Mouse (Mus musculus) left cerebral cortex, adult 2 months (tissue): ENCODE measurements around the gene C2cd4a. TPM values are rescaled to one million over a fixed set of nuclear protein-coding genes. Genes with fewer than 3 reads are reported as not detected.
A peak's percentile ranks its signal among the peaks of the same experiment; 100 is the strongest.

Experiments used
- DNase-seq, 2 experiments: peaks; one replicate each; pipeline ENCODE4 v3.0.0; 2021 to 2022; ENCODE audit warnings: low spot score in 2 of 2, mixed read lengths in 1 of 2; ENCODE audit errors: extremely low spot score in 1 of 2
- H3K27ac ChIP-seq: fragments of 200-600 bp; 2 replicates; pipeline ENCODE4 v1.8.1; 2022
- H3K4me3 ChIP-seq: fragments of 200-600 bp; 2 replicates; pipeline ENCODE4 v1.8.1; 2022
- CTCF ChIP-seq: fragments of 200-600 bp; IDR thresholded peaks from 2 replicates; pipeline ENCODE4 v1.8.1; 2022; ENCODE audit warnings: antibody characterized with exemption, mild to moderate bottlenecking, moderate library complexity
- intact Hi-C: fragments of 180-260 bp; cut with DNase I; formaldehyde crosslinking; loops from one replicate; pipeline ENCODE4 v1.15.1; 2025
- long read RNA-seq, 2 experiments: library from polyadenylated mRNA; stranded (forward); transcript quantifications; one replicate each; pipeline ENCODE4 v2.0.0; 2021; ENCODE audit warnings: borderline mapping rate in 2 of 2
- total RNA-seq, 2 experiments: library from RNA; stranded (reverse); gene quantifications; 2 replicates each; pipeline ENCODE4 v1.2.3; 2021

The C2cd4a gene
- total RNA-seq, result under 1 TPM in 1 of 2 experiments, not detected in 1; 0.26 TPM
- long read RNA-seq, experiment 1, result 0 reads
- long read RNA-seq, experiment 2, result 0 reads

DNA sequence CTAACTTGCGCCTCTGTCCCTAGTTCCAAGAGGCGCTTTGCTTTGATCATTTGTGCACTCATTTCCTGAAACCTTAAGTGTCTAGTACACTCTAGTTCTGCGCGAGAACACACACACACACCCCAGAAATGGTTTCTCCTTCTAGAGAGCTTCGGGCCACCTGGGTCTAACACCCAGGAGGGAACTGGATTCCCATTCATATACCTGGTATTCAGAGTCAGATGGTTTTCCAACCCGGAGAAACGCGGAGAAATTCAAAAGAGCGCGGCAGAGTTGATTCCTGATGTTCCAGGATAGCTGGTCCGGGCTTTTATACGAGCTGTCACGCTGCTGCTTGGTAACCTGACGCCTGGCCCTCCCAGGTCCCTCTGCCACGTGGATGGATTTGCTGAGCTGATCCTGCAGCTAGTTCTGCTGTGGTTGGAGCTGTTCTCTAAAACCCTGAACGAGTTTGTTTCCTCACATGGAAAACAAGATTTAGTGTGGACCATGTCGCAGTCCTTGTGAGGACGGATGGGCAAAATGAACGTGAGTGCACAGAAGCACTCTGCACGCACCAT, at the start of gene C2cd4a:
Gene C2cd4a, minus strand, starts transcription at position 285 of the 560 bp plus-strand sequence.
- Histone ChIP-seq H3K4me3 (peak within 1 kb of the TSS; percentile 50), H3K27ac (no peak within 1 kb of the TSS)
- no peak for TF ChIP-seq CTCF
- intact Hi-C loops, result no loop called here
- no peak for DNase-seq

DNA sequence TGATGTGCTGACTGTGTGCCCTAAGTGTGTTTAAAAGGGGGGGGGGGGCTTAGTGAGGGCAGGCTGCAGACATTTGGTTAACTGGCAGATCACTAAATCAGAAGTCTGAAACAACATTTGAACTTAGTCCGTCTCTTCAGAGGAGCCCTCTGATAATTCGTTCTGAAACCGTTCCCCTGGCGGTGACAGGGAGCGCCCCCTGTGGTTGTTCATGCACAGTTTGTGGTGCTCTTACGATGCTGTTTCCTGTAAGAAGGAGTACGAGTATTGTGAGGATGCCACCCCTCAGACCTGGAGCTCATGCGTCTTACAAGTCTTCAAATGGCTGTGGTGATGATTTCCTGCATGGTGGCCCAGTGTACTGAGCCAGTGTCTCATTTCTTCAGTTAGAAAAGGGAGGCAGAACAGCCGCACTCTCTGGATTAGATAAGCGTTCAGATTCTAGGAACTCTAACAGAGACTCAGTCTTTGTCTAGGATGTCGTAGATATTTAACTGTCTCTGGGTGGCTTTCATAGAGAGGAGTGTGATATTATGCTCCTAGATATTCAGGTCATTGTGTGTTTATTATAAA, 46.2 kb upstream of the C2cd4a start:
- Histone ChIP-seq H3K4me3 (no peak overlapping the region), H3K27ac (no peak overlapping the region)
- DNase-seq, result no peak
- intact Hi-C loops, result loop anchor here (5.0 kb wide), 1 partner anchor 171 kb away; no protein-coding TSS in a partner anchor
- TF ChIP-seq CTCF, result no peak; the same call in none of the 2 replicates

DNA sequence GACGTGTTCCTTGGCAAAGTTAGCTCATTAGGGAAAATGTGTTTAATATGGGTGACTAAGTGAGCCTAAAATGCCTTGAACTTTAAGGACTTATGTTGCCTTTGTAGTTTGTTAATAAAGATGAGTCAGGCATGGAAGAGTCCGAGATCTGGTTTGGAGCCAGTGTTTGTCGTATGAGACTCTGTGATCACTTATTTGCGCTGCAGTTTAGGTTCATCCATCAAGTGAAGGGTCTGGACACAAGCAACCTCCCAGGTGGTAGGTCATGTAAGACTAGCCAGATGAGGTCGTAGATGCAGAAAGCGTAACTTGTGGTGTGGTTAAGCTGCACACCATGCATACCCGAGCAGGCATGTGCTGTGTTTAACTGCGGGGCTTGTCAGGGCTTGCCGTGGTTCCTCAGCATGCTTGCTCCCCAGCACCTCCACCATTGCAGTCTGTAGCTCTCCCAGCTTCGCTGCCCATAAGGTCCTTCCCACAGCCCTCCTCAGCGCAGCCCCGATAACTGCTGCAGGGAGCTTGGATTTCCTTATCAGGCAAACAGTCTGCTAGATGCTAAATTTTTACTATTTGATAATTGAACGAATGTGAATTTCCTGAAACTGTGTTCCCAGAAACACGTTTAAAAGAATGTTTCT, 45.1 kb upstream of the C2cd4a start:
- no peak overlapping the region for H3K4me3 ChIP-seq
- TF ChIP-seq CTCF, result no peak
- intact Hi-C loops, result loop anchor here (5.0 kb wide), 1 partner anchor 170 kb away; no protein-coding TSS in a partner anchor
- no peak for DNase-seq
- no peak overlapping the region for H3K27ac ChIP-seq

DNA sequence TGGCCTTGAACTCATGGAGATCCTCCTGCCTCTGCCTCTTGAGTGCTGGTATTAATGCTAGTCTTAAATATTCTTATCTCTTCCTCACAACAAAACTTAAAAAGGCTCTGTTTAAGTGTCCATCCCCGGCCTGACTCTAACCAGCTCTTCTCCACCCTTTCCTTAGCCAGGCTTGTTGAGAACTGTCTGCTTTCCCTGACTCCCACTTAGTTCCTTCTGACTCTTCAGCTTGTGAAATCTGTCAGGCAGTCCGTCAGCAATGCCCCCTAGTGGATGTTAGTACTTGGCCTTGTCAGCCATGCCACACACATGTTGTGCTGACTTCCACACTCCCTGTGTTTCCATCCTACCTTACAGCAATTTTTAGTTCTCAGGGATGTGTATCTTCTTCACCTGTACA, 43.2 kb upstream of the C2cd4a start:
- H3K27ac ChIP-seq, result no peak overlapping the region
- peak in 1 of 2 experiments; percentile 26 for DNase-seq
- intact Hi-C loops, result loop anchor here (1.0 to 5.0 kb wide), 2 partner anchors 47 to 168 kb away; no protein-coding TSS in a partner anchor
- peak; percentile 64 for TF ChIP-seq CTCF
- no peak overlapping the region for H3K4me3 ChIP-seq

DNA sequence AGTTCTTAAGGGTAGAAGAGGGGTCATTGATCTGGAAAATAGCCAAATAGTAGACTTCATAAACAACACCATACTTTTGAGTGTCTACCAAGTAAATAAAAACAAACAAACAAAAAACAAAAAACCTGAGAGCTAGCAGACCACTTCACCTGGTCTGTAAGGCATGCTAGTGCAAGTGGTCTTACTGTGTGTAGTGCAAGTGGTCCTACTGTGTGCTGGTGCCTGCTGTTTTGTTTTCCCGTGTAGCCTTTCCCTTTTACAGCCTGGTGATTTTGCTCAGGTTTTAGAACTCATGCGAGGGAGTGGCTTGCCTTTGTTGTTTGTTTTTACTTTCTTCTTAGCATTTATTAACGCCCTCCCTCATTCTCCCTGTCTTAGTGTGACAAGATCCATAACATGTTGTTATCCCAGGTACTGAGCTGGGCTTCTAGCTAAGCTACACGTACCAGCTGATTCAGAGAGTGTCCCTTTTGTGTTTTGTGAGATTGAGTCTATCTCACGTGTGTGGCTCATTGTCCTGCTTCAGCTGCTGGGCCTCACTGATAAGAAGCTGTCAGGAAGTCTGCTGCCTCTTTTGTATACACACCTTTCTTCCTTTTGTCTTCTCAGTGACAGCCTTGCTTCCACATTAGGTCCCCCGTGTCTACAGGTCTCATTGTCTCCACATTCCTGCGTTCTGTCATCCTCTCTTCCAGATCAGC, 42.5 kb upstream of the C2cd4a start:
- intact Hi-C loops, result loop anchor here (1.0 to 5.0 kb wide), 2 partner anchors 46 to 167 kb away; no protein-coding TSS in a partner anchor
- Histone ChIP-seq H3K27ac (no peak overlapping the region), H3K4me3 (no peak overlapping the region)
- DNase-seq, result no peak
- no peak for TF ChIP-seq CTCF

DNA sequence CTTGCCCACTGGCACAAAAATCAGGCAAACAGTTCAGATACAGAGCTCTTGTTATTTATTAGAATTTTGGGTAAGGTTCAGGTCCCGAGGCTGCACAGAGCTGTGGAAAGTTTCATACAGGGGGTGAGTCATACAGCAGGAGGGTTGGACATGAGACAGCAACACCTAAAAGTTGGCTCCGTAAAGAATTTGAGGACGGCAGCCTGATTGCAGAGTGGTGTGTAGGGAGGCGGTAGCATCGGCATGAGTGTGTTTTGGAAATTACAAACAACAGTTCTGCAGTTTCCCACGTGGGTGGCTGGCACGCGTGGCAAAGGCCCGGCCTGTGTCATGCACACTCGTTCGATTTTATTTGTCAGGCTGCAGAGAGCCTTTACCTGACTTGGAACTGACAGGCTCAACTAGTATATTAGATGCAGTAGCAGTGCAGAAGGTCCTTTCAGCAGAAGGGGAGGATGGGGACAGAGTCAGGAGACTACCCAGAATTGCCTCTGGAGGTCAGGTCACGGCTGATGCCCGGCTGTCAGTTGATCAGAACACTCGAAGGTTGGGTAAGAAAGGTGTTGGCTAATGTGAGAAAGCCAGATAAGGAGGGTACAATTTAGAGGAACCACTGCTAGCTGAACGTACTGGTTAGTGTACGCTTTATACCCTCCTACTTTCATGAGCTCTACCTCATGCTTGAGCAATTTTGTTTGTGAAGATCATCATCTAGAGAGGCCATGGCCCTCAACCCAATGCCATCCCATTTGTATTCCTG, 37.7 kb upstream of the C2cd4a start:
- TF ChIP-seq CTCF, result no peak
- intact Hi-C loops, result no loop called here
- no peak overlapping the region for H3K27ac ChIP-seq
- H3K4me3 ChIP-seq, result no peak overlapping the region
- DNase-seq, result peak; percentile 17 to 25

DNA sequence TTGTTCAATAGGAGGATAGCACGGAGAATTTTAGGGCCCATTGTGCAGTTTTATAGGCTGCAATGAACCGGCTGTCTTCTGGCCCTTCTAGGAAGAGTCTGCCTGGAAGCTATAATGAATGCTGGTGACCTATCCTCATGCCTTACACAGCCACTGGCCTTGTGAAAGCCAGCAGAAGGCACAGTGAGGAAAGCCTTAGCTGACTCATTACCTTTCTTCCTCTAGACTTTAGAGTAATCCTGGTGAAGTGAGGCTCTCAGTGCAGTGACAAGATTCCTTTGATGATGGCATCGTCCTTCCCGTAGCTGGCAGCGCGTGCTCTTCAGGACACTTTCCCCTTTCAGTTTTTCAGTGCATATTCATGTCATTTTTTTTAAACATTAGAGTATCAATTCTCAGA, 35.3 kb upstream of the C2cd4a start:
- Histone ChIP-seq H3K4me3 (no peak overlapping the region), H3K27ac (no peak overlapping the region)
- TF ChIP-seq CTCF, result no peak
- intact Hi-C loops, result no loop called here
- no peak for DNase-seq

DNA sequence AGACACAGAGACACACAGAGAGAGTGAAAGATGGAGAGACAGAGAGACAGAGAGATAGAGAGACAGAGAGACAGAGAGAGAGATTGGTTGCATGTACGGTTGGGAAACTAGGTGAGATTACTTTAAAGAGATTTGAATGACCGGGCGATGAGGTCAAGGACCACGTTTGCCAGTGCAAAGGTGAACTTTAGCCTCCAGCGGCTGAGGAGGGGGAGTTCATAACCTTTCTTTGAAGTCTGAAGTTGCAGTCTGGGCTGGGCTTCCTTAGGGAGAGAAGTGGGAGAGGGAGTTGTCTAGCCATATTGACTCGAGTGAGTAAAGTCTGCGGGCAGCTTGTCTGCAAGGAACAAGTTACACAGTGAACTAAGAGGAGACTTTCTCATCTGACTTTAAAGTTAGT, 33.3 kb upstream of the C2cd4a start:
- H3K4me3 ChIP-seq, result no peak overlapping the region
- intact Hi-C loops, result no loop called here
- no peak for DNase-seq
- H3K27ac ChIP-seq, result no peak overlapping the region
- no peak for TF ChIP-seq CTCF

DNA sequence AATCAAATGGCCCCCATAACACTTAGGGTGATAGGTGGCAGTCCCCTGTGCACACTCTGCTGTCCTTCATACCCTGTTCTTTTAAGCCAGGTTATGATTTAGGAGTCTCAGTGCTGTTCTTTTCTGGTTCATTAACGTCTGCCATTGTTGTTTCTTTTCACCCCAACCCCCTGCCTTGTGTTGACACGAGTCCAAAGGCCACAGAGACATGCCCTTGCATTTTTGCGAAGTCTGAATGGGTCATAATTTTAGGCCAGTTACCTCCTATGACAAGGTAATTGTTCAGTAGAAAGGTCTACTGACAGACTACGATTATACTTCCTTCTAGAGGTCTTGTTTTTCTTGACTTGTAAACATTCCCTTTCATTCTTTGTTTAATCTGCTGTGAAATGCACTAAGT, 31.9 kb upstream of the C2cd4a start:
- H3K4me3 ChIP-seq, result no peak overlapping the region
- no peak overlapping the region for H3K27ac ChIP-seq
- TF ChIP-seq CTCF, result no peak
- DNase-seq, result no peak
- intact Hi-C loops, result no loop called here

DNA sequence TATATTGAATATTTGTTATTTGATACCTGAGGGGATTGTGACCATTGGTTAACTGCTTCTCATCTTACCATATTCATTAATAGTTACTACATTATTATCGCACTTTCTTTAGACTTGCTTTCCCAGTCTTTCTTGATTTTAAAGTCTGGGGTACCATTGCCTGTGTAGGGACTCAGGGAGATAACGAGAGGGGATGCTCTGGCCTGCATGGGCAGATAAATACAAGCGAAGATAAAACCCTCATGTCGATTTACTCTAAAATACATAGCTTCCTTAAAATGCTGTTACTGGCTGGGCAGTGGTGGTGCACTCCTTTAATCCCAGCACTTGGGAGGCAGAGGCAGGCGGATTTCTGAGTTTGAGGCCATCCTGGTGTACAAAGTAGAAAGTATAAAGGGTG, 31.2 kb upstream of the C2cd4a start:
- intact Hi-C loops, result no loop called here
- TF ChIP-seq CTCF, result no peak
- no peak for DNase-seq
- no peak overlapping the region for H3K27ac ChIP-seq
- H3K4me3 ChIP-seq, result no peak overlapping the region

DNA sequence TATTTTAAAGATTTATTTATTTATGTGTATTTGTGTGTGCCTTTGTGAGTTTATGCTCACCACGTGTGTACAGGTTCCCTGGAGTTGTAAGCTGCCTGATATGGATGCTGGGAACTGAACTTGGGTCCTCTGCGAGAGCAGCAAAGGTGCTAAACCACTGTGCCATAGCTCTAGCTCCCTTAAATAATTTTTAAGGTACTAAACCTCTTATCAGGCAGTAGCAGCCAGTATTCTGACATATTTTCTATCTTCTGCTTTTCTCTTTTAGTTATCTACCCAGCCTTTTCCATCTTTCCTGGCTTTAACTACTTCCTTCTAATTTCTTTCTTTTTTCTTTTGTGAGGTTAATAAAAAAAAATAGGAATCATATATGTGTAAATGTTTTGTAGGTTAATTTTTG, 28.1 kb upstream of the C2cd4a start:
- DNase-seq, result no peak
- no peak for TF ChIP-seq CTCF
- Histone ChIP-seq H3K27ac (no peak overlapping the region), H3K4me3 (no peak overlapping the region)
- intact Hi-C loops, result no loop called here
